23 mouse cellular contexts compared by ENCODE assay signal in genomic region chr19:3691337-3691736, GRCm38 (mm10).
"Had no signal": no experiment of that assay in that cellular context is flagged by ENCODE, and none has a peak within 500 bp of the region (broad histone marks: within the 10 kb centered on the region; RNA-seq: fewer than 3 reads in every experiment).

No protein-coding gene starts in this region.

- H3K4me2 ChIP-seq: heart, embryonic 12.5 days; hindbrain, embryonic 12.5 days; hindbrain, embryonic 15.5 days; limb, embryonic 13.5 days; limb, embryonic 15.5 days; liver, embryonic 11.5 days; liver, embryonic 13.5 days; liver, embryonic 15.5 days had no signal

- DNase-seq: gastrocnemius, postnatal 10 days; heart, adult 18-20 months; heart, postnatal 10 days; heart, postnatal 4 days; kidney, adult 11 months; kidney, adult 8-10 months; kidney, postnatal 14 days; kidney, postnatal 36 days; layer of hippocampus, adult 9-11 months; layer of hippocampus, postnatal 36 days; left cerebral cortex, postnatal 4 days; liver, embryonic 13.5 days had no signal

- H3K9ac ChIP-seq: heart, embryonic 12.5 days; hindbrain, embryonic 12.5 days; hindbrain, embryonic 15.5 days; limb, embryonic 13.5 days; limb, embryonic 15.5 days; liver, embryonic 13.5 days; liver, embryonic 15.5 days had no signal

- H3K4me3 ChIP-seq: heart, embryonic 10.5 days; heart, embryonic 12.5 days; hindbrain, embryonic 10.5 days; hindbrain, embryonic 12.5 days; hindbrain, embryonic 15.5 days; limb, embryonic 13.5 days; limb, embryonic 15.5 days; liver, embryonic 13.5 days; liver, embryonic 15.5 days had no signal

- ATAC-seq: forebrain, embryonic 16.5 days; hindbrain, postnatal 0 days had no signal

- H3K36me3 ChIP-seq: heart, embryonic 10.5 days; heart, embryonic 12.5 days; hindbrain, embryonic 10.5 days; hindbrain, embryonic 12.5 days; hindbrain, embryonic 15.5 days; limb, embryonic 13.5 days; limb, embryonic 15.5 days; liver, embryonic 13.5 days; liver, embryonic 15.5 days had no signal

- H3K9me3 ChIP-seq: heart, embryonic 10.5 days; heart, embryonic 12.5 days; hindbrain, embryonic 10.5 days; hindbrain, embryonic 12.5 days; hindbrain, embryonic 15.5 days; limb, embryonic 13.5 days; limb, embryonic 15.5 days; liver, embryonic 13.5 days; liver, embryonic 15.5 days had no signal

- H3K27me3 ChIP-seq: heart, embryonic 12.5 days; limb, embryonic 13.5 days; limb, embryonic 15.5 days had no signal

- H3K27ac ChIP-seq: heart, embryonic 10.5 days; hindbrain, embryonic 10.5 days; hindbrain, embryonic 12.5 days; hindbrain, embryonic 15.5 days; hindbrain, postnatal 0 days; limb, embryonic 13.5 days; limb, embryonic 15.5 days; liver, embryonic 13.5 days; liver, embryonic 15.5 days had no signal
